Mouse (Mus musculus) midbrain, embryonic 14.5 days (tissue): ENCODE data around the gene Clhc1. TPM values are rescaled to one million over a fixed set of nuclear protein-coding genes. Genes with fewer than 3 reads are reported as not detected.

Source experiments
- ATAC-seq: fragments of 200-750 bp; cut with Nextera tagmentation; 2 replicates; pipeline ENCODE4 v1.8.0; 2017; ENCODE audit warnings: moderate number of reproducible peaks, moderate library complexity; ENCODE audit not compliant: low FRiP score, low TSS enrichment
- DNase-seq: peaks from one replicate; pipeline ENCODE4 v3.0.0-alpha.2; 2015
- H3K27ac ChIP-seq: fragments of 300-500 bp; sonication (generic); replicated peaks from 2 replicates; pipeline ENCODE4 v1.5.1; 2014; ENCODE audit warnings: mild to moderate bottlenecking, low read depth, low read length, moderate library complexity
- H3K27me3 ChIP-seq: fragments of 300-500 bp; sonication (generic); 2 replicates; pipeline ENCODE4 v1.6.1; 2014; ENCODE audit warnings: low read length, control low read depth, mixed read lengths; ENCODE audit not compliant: control insufficient read depth, insufficient read depth
- H3K36me3 ChIP-seq: fragments of 300-500 bp; sonication (generic); 2 replicates; pipeline ENCODE4 v1.6.1; 2014; ENCODE audit warnings: low read length, control low read depth; ENCODE audit not compliant: control insufficient read depth, insufficient read depth
- H3K4me1 ChIP-seq: fragments of 300-500 bp; sonication (generic); 2 replicates; pipeline ENCODE4 v1.6.1; 2014; ENCODE audit warnings: mild to moderate bottlenecking, antibody characterized with exemption, low read length, control low read depth; ENCODE audit not compliant: control insufficient read depth, insufficient read depth
- H3K4me2 ChIP-seq: fragments of 300-500 bp; sonication (generic); 2 replicates; pipeline ENCODE4 v1.6.1; 2014; ENCODE audit warnings: mild to moderate bottlenecking, low read length, moderate library complexity
- H3K4me3 ChIP-seq: fragments of 300-500 bp; sonication (generic); replicated peaks from 2 replicates; pipeline ENCODE4 v1.5.1; 2014; ENCODE audit warnings: low read depth, low read length
- H3K9ac ChIP-seq: fragments of 300-500 bp; sonication (generic); replicated peaks from 2 replicates; pipeline ENCODE4 v1.6.1; 2014; ENCODE audit warnings: mild to moderate bottlenecking, low read length, moderate library complexity
- H3K9me3 ChIP-seq: fragments of 300-500 bp; sonication (generic); 2 replicates; pipeline ENCODE4 v1.6.1; 2016; ENCODE audit warnings: low read length, control low read depth, mixed read lengths; ENCODE audit not compliant: control insufficient read depth
- WGBS: fragments of 180-500 bp; shearing (Covaris S2); extraction: QIAGEN DNeasy Blood & Tissue Kit; methylation state at CpG from one replicate; pipeline ENCODE4 v1.1.7; 2014; 5-methylcytosine and 5-hydroxymethylcytosine counted together
- polyA plus RNA-seq: library from polyadenylated mRNA; unstranded; fragments of >200 nt; fragmentation: Nextera tagmentation; extraction: Ambion mirVana; gene quantifications from 2 replicates; pipeline ENCODE4 v1.2.1, GENCODE M21; 2014

Gene Clhc1
- polyA plus RNA-seq, 1 experiment from 2014 or later, result 0.12 TPM

DNA sequence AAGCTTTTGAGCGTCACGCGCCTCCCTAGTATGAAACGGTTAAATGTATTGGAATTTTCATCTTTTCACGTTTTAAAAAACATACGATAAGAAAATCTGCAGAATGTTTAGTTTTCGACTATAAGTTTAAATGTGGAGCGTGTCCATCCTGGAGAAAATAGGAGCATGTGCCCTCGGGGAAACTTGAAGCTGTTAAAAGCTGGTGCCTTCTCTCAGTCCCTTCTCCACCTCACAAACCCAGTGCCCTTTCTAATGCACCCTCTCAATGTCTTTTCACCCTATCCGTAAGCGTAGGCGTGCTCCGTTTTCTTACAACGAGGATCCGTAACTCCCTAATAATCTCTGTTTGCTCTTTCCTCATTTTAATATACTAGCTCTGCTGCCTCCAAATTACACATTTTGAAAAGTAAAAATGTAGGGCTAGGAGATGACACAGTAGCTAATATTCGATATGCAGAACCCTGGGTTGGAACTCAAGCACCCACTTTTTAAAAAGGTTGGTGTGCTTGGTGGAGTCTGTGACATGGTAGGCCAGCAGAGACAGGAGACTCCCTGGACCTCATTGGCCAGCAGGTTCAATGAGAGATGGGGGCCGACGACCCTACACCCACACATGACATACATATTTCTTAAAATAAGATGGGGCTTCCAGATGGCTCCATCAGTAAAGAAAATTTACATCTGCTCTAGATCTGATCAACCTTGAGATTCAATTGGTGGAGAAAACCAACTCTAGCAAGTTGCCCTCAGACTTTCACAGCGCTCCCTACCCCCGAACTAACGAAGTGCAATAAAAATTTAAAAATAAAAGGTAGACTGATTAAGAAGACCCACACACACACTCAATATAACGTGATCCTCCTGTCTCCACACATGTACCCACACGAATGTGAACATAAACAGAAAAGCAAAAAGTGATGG lies 1.0 kb downstream of the Clhc1 start:
- Histone ChIP-seq H3K36me3 (peaks cover 25% of the 10 kb centered on the region), H3K27ac (peak overlapping the region; percentile 72), H3K9me3 (no peaks in the 10 kb centered on the region), H3K4me1 (peaks cover 9% of the 10 kb centered on the region; the same call in 1 of the 2 replicates), H3K4me2 (peak overlapping the region; percentile 69), H3K4me3 (peak overlapping the region; percentile 75), H3K9ac (peak overlapping the region; percentile 82), H3K27me3 (no peaks in the 10 kb centered on the region)
- 26% methylated on average over 23 of the region's 23 CpGs for WGBS
- no peak for DNase-seq
- ATAC-seq, result no peak

DNA sequence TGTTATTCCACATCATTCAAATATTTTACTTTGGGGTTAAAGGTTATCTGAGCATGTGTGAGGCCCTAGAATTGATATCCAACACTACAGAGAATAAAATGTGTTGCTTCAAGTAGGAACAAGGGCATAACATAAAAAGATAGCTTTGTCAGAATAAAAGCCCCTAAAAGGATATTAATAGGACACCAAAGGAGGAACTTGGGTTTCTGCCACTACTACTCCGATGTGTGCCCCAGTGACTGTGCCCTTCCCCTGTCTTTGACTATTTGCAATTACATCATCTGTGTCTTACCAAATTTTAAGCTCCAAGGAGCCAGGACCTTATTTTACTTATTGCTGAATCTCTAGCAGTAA lies 1.7 kb downstream of the Clhc1 start:
- H3K27ac ChIP-seq, result no peak overlapping the region
- no peak overlapping the region for H3K9ac ChIP-seq
- H3K4me1 ChIP-seq, result peaks cover 9% of the 10 kb centered on the region; the same call in 1 of the 2 replicates
- WGBS, result 97% methylated on average over 1 of the region's 1 CpGs
- H3K9me3 ChIP-seq, result no peaks in the 10 kb centered on the region
- H3K27me3 ChIP-seq, result no peaks in the 10 kb centered on the region
- no peak overlapping the region for H3K4me3 ChIP-seq
- no peak for ATAC-seq
- H3K4me2 ChIP-seq, result no peak overlapping the region; the same call in 1 of the 2 replicates
- no peak for DNase-seq
- peaks cover 19% of the 10 kb centered on the region for H3K36me3 ChIP-seq

DNA sequence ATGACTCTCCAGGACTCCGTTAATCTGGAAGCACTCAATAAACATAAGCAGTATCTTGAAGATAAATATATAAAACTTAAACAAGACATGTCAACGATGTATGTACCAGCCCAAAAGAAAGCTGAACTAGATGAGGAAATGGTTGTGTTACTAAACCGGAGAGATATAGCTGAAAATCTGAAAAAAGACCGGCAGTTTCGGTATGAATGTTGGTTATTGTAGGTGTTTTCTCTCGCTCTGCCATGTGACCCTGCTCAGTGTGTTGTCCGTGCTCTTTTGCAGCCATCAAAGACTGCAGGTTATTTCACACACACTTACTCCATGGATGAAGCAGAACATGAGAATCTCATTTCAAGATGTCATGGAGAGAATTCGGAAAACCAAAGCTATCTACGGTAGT lies 12.7 kb downstream of the Clhc1 start:
- 91% methylated on average over 9 of the region's 9 CpGs for WGBS
- no peak for ATAC-seq

DNA sequence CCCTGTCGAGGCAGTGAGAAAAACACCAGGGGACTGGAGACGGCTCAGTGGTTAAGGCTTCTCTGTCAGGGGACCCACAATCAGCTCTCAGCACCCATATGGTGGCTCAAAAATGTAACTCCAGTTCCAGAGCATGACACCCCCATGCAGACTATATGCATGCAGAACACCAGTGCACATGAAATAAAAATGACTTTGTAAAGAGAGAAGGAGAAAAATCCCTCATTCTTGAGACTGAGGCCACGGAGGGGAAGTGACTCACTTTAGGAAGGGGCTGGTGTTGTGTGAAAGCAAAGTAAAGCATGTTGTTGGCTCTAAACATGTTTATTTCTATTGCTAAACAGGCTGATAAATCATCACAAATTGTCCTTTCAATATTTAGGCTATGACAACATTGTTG lies 13.2 kb downstream of the Clhc1 start:
- 87% methylated on average over 3 of the region's 3 CpGs for WGBS
- Histone ChIP-seq H3K4me3 (no peak overlapping the region), H3K36me3 (no peaks in the 10 kb centered on the region), H3K27me3 (no peaks in the 10 kb centered on the region), H3K4me2 (no peak overlapping the region), H3K9me3 (no peaks in the 10 kb centered on the region), H3K9ac (no peak overlapping the region), H3K4me1 (no peaks in the 10 kb centered on the region), H3K27ac (no peak overlapping the region)
- no peak for ATAC-seq
- DNase-seq, result no peak

More for the DNA sequence above, 12.7 kb downstream of the Clhc1 start:
- Histone ChIP-seq H3K4me2 (no peak overlapping the region), H3K9ac (no peak overlapping the region), H3K4me1 (no peaks in the 10 kb centered on the region), H3K9me3 (no peaks in the 10 kb centered on the region), H3K27ac (no peak overlapping the region), H3K27me3 (no peaks in the 10 kb centered on the region), H3K4me3 (no peak overlapping the region), H3K36me3 (no peaks in the 10 kb centered on the region)
- no peak for DNase-seq

DNA sequence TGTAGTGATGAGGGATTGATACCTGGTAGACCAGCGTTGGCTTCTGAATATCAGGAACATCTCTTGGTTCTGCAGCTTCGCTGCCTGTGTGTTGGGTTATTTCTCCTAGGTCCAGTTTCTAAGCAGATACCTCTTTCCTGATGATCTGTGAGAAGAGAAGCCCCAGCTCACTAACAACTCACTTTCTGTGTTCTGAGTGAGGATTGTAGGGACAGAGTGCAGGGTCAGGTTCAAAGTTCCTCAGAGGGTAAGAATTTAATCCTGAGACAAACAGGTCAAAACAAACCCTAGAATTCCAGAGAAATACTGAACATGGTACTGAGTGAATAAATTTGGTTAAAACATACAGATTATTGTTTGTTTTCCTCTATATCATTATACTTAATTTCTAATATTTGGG lies 15.7 kb downstream of the Clhc1 start:
- no peak for DNase-seq
- Histone ChIP-seq H3K27me3 (no peaks in the 10 kb centered on the region), H3K4me2 (no peak overlapping the region), H3K27ac (no peak overlapping the region), H3K9me3 (no peaks in the 10 kb centered on the region), H3K4me3 (no peak overlapping the region), H3K4me1 (no peaks in the 10 kb centered on the region), H3K36me3 (no peaks in the 10 kb centered on the region), H3K9ac (no peak overlapping the region)
- 92% methylated on average over 2 of the region's 2 CpGs for WGBS
- no peak for ATAC-seq

DNA sequence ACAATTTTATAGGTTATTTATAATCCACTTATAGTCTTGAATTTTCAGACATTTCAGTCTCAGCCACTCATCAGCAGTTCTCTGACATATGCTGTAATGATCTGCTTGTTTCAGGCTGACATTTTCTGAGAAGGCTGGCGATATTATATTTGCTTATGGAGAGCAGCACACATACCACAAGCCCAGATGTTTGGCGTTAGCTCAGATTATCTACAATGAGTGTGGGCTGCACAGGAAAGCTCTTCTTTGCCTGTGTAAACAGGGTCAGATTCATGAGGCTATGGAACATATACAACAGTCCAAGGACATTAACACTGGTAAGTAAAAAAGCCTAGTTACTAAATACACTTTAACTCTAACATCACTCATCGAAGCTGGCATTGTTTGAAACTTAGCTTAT lies 23.8 kb downstream of the Clhc1 start:
- no peak for DNase-seq
- WGBS, result 82% methylated on average over 3 of the region's 3 CpGs

DNA sequence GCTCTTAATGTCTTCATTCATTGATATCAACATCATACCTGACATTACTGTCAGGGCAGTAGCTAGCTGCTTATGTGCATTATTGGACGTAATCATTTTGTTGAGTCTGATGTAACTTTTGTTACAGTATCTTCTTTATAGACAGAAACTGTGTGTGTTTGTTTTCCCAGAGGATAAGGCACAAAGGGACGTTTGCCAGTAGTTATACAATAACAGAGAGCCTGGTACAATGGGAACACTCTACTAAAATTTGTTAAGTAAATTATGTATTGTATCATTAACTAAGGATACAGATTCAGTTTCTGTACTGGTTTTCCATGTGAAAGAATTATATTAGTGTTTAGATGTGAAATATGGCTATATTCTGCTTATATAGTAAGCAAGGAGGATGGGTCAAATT lies 24.9 kb downstream of the Clhc1 start:
- Histone ChIP-seq H3K27ac (no peak overlapping the region), H3K9me3 (no peaks in the 10 kb centered on the region), H3K4me2 (no peak overlapping the region), H3K4me3 (no peak overlapping the region), H3K9ac (no peak overlapping the region), H3K4me1 (no peaks in the 10 kb centered on the region), H3K27me3 (no peaks in the 10 kb centered on the region), H3K36me3 (no peaks in the 10 kb centered on the region)
- ATAC-seq (no peak), DNase-seq (no peak)
- WGBS, result 76% methylated on average over 2 of the region's 2 CpGs

More for the DNA sequence above, 23.8 kb downstream of the Clhc1 start:
- H3K27ac ChIP-seq, result no peak overlapping the region
- H3K36me3 ChIP-seq, result no peaks in the 10 kb centered on the region
- no peak for ATAC-seq
- H3K9ac ChIP-seq, result no peak overlapping the region
- H3K4me2 ChIP-seq, result no peak overlapping the region
- no peaks in the 10 kb centered on the region for H3K4me1 ChIP-seq
- no peaks in the 10 kb centered on the region for H3K9me3 ChIP-seq
- H3K4me3 ChIP-seq, result no peak overlapping the region
- no peaks in the 10 kb centered on the region for H3K27me3 ChIP-seq

DNA sequence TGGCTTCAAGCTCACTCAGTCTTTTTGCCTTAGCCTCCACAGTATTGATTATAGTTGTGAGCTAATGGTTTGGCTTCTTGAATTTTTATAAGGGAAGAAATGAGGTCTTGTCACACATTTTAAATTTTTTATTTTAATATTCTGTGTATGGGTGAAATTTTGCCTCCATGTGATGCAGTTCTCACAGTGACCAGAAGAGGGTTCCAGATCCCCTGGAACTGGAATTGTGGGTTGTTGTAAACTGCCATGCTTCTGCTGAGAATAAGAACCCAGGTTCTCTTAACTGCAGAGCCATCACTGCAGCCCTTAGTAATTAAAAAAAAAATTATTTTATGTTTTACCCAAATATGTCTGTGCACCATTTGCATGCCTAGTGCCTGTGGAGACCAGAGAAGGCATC lies 31.9 kb downstream of the Clhc1 start:
- H3K36me3 ChIP-seq, result no peaks in the 10 kb centered on the region
- DNase-seq, result no peak
- no peak overlapping the region for H3K4me2 ChIP-seq
- H3K9me3 ChIP-seq, result no peaks in the 10 kb centered on the region
- no peak overlapping the region for H3K4me3 ChIP-seq
- H3K4me1 ChIP-seq, result no peaks in the 10 kb centered on the region
- no peaks in the 10 kb centered on the region for H3K27me3 ChIP-seq
- no peak for ATAC-seq
- H3K27ac ChIP-seq, result no peak overlapping the region
- no peak overlapping the region for H3K9ac ChIP-seq

DNA sequence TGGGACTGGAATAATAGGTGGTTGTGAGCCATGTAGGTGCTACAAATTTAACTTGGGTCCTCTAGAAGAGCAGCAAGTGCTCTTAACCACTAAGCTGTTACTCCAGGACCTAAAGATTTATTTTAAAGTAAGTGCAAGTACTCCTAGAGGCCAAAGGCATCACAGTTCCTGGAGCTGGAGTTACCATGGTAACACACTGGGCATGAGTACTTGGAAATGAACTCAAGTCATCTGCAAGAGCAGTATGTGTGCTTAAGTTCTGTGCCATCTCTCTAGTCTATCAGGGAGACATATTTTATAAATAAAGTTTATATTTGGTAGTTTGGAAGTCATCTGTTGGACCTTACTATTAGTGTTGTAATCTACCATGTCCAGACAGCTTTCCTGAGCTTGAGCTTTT lies 47.5 kb downstream of the Clhc1 start:
- ATAC-seq, result no peak

More for the DNA sequence above, 47.5 kb downstream of the Clhc1 start:
- Histone ChIP-seq H3K36me3 (no peaks in the 10 kb centered on the region), H3K9me3 (no peaks in the 10 kb centered on the region), H3K4me2 (no peak overlapping the region), H3K9ac (no peak overlapping the region), H3K4me1 (no peaks in the 10 kb centered on the region), H3K27me3 (no peaks in the 10 kb centered on the region), H3K27ac (no peak overlapping the region), H3K4me3 (no peak overlapping the region)
- DNase-seq, result peak; percentile 9
